Mouse (Mus musculus) stomach, postnatal 0 days (tissue): ENCODE measurements at regions not wholly inside any gene's neighbourhood (a gene's known extent, or its start where the extent isn't known, plus 50 kb on each side); places are given as distances from the start of the nearest gene placed in this dataset.

Experiments used
- ATAC-seq: fragments of 200-750 bp; cut with Nextera tagmentation; 2 replicates; pipeline ENCODE4 v1.8.0; 2017; ENCODE audit not compliant: low FRiP score, low TSS enrichment
- DNase-seq: peaks from one replicate; pipeline ENCODE4 v3.0.0-alpha.2; 2016; ENCODE audit warnings: low spot score
- H3K27ac ChIP-seq: fragments of 300-500 bp; sonication (generic); replicated peaks from 2 replicates; pipeline ENCODE4 v1.5.1; 2014; ENCODE audit warnings: mild to moderate bottlenecking, control low read depth
- H3K27me3 ChIP-seq: fragments of 300-500 bp; sonication (generic); 2 replicates; pipeline ENCODE4 v1.6.1; 2014; ENCODE audit warnings: low read length; ENCODE audit not compliant: control insufficient read depth, insufficient read depth
- H3K36me3 ChIP-seq: fragments of 300-500 bp; sonication (generic); 2 replicates; pipeline ENCODE4 v1.6.1; 2014; ENCODE audit warnings: low read length, mixed read lengths; ENCODE audit not compliant: control insufficient read depth, insufficient read depth
- H3K4me1 ChIP-seq: fragments of 300-500 bp; sonication (generic); replicated peaks from 2 replicates; pipeline ENCODE4 v1.6.1; 2014; ENCODE audit warnings: antibody characterized with exemption; ENCODE audit not compliant: control insufficient read depth, insufficient read depth
- H3K4me2 ChIP-seq: fragments of 300-500 bp; sonication (generic); replicated peaks from 2 replicates; pipeline ENCODE4 v1.6.1; 2014; ENCODE audit warnings: low read depth, mild to moderate bottlenecking, control low read depth, moderate library complexity
- H3K4me3 ChIP-seq: fragments of 300-500 bp; sonication (generic); 2 replicates; pipeline ENCODE4 v1.5.1; 2014; ENCODE audit warnings: low read depth, low read length, control low read depth
- H3K9ac ChIP-seq: fragments of 300-500 bp; sonication (generic); 2 replicates; pipeline ENCODE4 v1.6.1; 2014; ENCODE audit warnings: mild to moderate bottlenecking, low read length, control low read depth, mixed read lengths
- H3K9me3 ChIP-seq: fragments of 300-500 bp; sonication (generic); 2 replicates; pipeline ENCODE4 v1.6.1; 2016; ENCODE audit warnings: low read length; ENCODE audit not compliant: control insufficient read depth
- CTCF ChIP-seq: IDR thresholded peaks from 2 replicates; pipeline ENCODE4 v1.5.1; 2016; ENCODE audit warnings: antibody characterized with exemption, low read depth, mild to moderate bottlenecking, moderate library complexity
- EP300 ChIP-seq: optimal IDR thresholded peaks from 2 replicates; pipeline ENCODE3; 2016; ENCODE audit warnings: antibody characterized with exemption
- WGBS: fragments of 180-500 bp; shearing (Covaris S2); extraction: QIAGEN DNeasy Blood & Tissue Kit; methylation state at CpG from one replicate; pipeline ENCODE4 v1.1.7; 2014; 5-methylcytosine and 5-hydroxymethylcytosine counted together

DNA sequence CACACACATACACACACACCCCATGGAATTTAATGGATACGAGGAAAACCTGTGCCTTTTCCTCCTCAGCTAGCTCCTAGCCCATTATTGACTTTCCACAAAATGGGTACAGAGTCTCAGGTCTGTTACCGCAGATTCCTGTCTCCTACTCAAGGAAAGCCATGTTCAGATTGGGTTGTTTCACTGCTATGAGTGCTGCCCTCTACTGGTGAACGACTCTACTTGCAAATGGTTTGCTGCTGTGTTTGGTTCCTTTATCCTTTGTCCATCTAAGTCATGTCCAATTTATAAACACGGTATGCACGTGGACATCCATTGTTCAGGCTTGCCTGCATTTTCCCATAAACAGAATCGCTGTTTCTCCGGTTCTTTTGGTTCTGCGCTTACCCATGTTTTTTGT is 144.4 kb upstream of the Acsl4 start:
- 31% methylated on average over 8 of the region's 8 CpGs for WGBS
- Histone ChIP-seq H3K9ac (no peak overlapping the region), H3K27ac (no peak overlapping the region), H3K9me3 (no peaks in the 10 kb centered on the region), H3K36me3 (no peaks in the 10 kb centered on the region), H3K4me3 (no peak overlapping the region), H3K4me2 (no peak overlapping the region), H3K4me1 (no peaks in the 10 kb centered on the region), H3K27me3 (no peaks in the 10 kb centered on the region)
- TF ChIP-seq EP300 (no peak), CTCF (peak; percentile 80)
- ATAC-seq (no peak), DNase-seq (peak; percentile 22)

DNA sequence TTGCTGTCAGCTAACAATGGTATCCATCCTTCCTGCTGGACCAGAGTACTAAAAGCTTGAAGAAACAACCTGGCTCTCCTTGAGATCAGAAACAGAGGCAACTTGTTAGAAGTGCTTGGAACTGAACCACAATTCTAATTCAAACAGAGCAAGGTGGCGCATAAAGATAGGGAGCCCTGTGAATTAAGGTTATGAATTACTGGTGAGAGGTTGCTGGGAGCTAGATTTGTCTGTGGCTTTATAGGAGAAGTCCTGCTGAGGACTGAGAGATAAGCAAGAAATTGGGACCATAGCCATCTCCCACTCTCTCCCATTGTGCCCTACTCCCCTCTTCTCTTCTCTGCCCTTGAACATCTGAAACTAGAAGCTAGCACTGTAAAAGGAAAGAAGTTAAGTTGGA is 145.2 kb upstream of the Acsl4 start:
- 93% methylated on average over 1 of the region's 1 CpGs for WGBS
- no peaks in the 10 kb centered on the region for H3K27me3 ChIP-seq
- H3K4me2 ChIP-seq: no peak overlapping the region
- H3K9me3 ChIP-seq: no peaks in the 10 kb centered on the region
- no peak for ATAC-seq
- H3K36me3 ChIP-seq: no peaks in the 10 kb centered on the region
- no peak overlapping the region for H3K9ac ChIP-seq
- no peak for DNase-seq
- no peak overlapping the region for H3K4me3 ChIP-seq
- no peak overlapping the region for H3K27ac ChIP-seq
- H3K4me1 ChIP-seq: no peaks in the 10 kb centered on the region
- TF ChIP-seq CTCF (no peak), EP300 (no peak)

DNA sequence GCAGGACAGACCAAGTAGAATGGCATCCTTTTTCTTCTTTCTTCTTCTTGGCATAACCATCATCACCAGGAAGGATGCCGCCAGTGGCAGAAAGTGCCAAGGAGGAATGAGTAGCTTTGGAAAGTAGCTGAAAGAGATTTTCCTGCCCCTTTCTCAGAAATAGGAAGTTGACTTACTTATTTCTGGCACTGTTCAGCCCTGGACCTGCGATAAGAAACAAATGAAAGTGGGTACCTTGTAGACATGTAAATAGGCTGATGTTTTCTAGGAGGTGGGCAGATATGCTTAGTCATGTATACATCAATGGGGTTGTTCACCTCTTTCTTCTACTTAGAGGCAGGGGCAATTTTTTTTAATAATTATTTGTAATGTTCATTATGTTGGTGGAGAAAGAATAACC is 145.3 kb upstream of the Tmem164 start:
- WGBS: 78% methylated on average over 2 of the region's 2 CpGs
- Histone ChIP-seq H3K4me1 (no peaks in the 10 kb centered on the region), H3K27ac (no peak overlapping the region), H3K4me3 (no peak overlapping the region), H3K4me2 (no peak overlapping the region), H3K9me3 (no peaks in the 10 kb centered on the region), H3K9ac (no peak overlapping the region), H3K27me3 (no peaks in the 10 kb centered on the region), H3K36me3 (no peaks in the 10 kb centered on the region)
- TF ChIP-seq CTCF: no peak
- TF ChIP-seq EP300: no peak
- DNase-seq (no peak), ATAC-seq (no peak)

DNA sequence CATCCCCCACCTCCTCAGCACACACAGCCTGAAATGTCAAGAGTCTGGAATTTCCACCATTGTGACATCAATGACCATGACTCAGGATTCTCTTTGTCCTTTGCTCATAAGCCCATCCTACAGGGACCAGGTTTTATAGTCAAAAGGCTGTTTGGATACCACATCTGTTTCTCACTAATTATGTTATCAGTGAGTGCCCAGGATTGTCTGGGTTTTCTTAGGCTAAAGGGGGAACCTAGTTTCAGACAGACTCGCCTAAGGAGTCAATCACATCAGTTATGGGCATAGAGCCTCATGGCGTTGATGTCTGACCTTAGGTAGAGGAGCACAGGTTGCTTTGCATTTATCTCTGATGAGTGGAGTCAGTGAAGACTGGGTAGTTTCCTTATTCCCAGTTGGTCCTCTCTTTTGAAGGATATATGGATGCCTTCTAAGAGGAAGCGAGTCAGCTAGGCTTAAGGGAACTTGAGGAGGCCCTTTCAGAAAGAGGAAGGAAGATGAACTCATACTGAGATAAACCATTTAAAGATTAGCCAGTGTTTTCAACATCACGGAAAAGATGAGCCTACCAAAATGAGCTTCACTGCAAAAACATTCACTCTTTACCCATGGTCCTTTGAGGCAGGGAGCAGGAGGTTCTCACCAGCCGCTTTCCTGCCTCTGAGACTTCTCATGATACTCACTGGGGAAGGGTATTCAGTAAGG is 143.8 kb upstream of the Tmem164 start:
- Histone ChIP-seq H3K9ac (no peak overlapping the region), H3K27ac (no peak overlapping the region), H3K4me1 (no peaks in the 10 kb centered on the region), H3K4me3 (no peak overlapping the region), H3K36me3 (no peaks in the 10 kb centered on the region), H3K9me3 (no peaks in the 10 kb centered on the region), H3K27me3 (no peaks in the 10 kb centered on the region), H3K4me2 (no peak overlapping the region)
- ATAC-seq (no peak), DNase-seq (no peak)
- WGBS: 86% methylated on average over 5 of the region's 5 CpGs
- TF ChIP-seq CTCF (no peak), EP300 (no peak)

DNA sequence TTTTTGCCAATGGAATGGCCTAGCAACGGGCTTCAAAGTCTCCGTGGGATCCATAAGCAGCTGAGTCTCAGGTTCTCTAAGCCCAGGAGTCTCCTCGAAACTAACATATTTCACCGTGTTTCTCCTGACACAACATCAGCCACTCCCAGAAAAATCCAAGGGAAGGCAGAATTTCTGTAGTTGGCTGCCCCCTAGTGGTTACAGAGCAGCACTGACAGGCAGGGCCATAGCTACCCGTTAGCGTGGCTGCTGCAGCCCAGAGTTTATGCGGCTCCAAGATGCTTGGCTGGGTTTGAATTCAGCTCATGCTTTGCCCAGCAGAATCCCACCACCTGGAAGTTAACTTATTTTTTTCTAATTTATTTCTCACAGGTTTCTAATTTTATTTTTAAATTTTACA is 140.9 kb upstream of the Tmem164 start:
- Histone ChIP-seq H3K27me3 (no peaks in the 10 kb centered on the region), H3K4me1 (no peaks in the 10 kb centered on the region), H3K4me3 (no peak overlapping the region), H3K9ac (no peak overlapping the region), H3K9me3 (no peaks in the 10 kb centered on the region), H3K4me2 (no peak overlapping the region), H3K27ac (no peak overlapping the region), H3K36me3 (no peaks in the 10 kb centered on the region)
- DNase-seq: peak; percentile 46
- ATAC-seq: peak; percentile 63
- peak; percentile 85 for TF ChIP-seq CTCF
- TF ChIP-seq EP300: no peak
- 13% methylated on average over 7 of the region's 7 CpGs for WGBS

DNA sequence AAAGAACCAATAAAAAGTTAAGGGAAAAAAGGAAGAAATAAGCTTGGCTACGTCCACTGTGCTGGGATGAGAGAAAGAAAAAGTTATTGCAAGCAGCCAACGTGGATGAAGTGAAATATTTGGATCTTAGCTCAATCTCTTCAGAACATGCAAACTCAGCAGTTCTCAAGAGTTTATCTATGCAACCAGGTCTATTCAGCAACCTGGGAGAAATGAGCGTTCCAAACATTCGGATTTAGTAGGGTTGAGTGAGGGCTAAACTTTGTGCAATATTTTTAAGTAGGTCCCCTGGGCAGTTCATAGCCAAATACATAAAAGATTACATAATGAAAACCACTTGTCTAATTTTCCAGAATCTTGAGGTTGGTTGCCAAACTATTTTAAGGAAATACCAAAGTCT is 129.0 kb upstream of the Tmem164 start:
- Histone ChIP-seq H3K4me3 (no peak overlapping the region), H3K9me3 (no peaks in the 10 kb centered on the region), H3K4me1 (no peaks in the 10 kb centered on the region), H3K27ac (no peak overlapping the region), H3K4me2 (no peak overlapping the region), H3K9ac (no peak overlapping the region), H3K36me3 (no peaks in the 10 kb centered on the region), H3K27me3 (no peaks in the 10 kb centered on the region)
- WGBS: 72% methylated on average over 4 of the region's 4 CpGs
- ATAC-seq (no peak), DNase-seq (no peak)
- TF ChIP-seq CTCF (no peak), EP300 (no peak)
